Mouse (Mus musculus): ENCODE measurements at regions not wholly inside any gene's neighbourhood (a gene's known extent, or its start where the extent isn't known, plus 50 kb on each side); places are given as distances from the start of the nearest gene placed in this dataset.

GRCm38 (mm10) chr2:46168488-46168887 is 1051.3 kb upstream of the Zeb2 start:
- H3K27me3 ChIP-seq: peaks cover 1% of the 10 kb centered on the region
- in situ Hi-C loops (cut with MboI; ENCODE audit: low pct_unique_long_range_greater_than_20kb): no loop called here
- DNase-seq (ENCODE audit: low read depth, low spot score) (no peak), ATAC-seq (no peak)
- CTCF ChIA-PET: no interaction called here
- POLR2A ChIA-PET: no interaction called here
- TF ChIP-seq CTCF (IDR thresholded peaks at IDR 0.05): no peak

GRCm38 (mm10) chr2:46149848-46150247 is 1032.7 kb upstream of the Zeb2 start:
- POLR2A ChIA-PET: no interaction called here
- DNase-seq (ENCODE audit: low read depth, low spot score): no peak
- CTCF ChIA-PET: no interaction called here
- peaks cover 21% of the 10 kb centered on the region for H3K27me3 ChIP-seq
- no peak for TF ChIP-seq CTCF (IDR thresholded peaks at IDR 0.05)
- in situ Hi-C loops (cut with MboI; ENCODE audit: low pct_unique_long_range_greater_than_20kb): no loop called here
- ATAC-seq: no peak

GRCm38 (mm10) chr2:46119871-46120270 is 1002.7 kb upstream of the Zeb2 start:
- ATAC-seq: no peak
- ChIA-PET POLR2A (no interaction called here), CTCF (no interaction called here)
- in situ Hi-C loops (cut with MboI; ENCODE audit: low pct_unique_long_range_greater_than_20kb): no loop called here
- peaks cover 4% of the 10 kb centered on the region for H3K27me3 ChIP-seq
- no peak for DNase-seq (ENCODE audit: low read depth, low spot score)
- TF ChIP-seq CTCF (IDR thresholded peaks at IDR 0.05): no peak

GRCm38 (mm10) chr2:46106991-46107390 is 989.8 kb upstream of the Zeb2 start:
- in situ Hi-C loops (cut with MboI; ENCODE audit: low pct_unique_long_range_greater_than_20kb): no loop called here
- DNase-seq (ENCODE audit: low read depth, low spot score): no peak
- H3K27me3 ChIP-seq: no peaks in the 10 kb centered on the region
- POLR2A ChIA-PET: interaction anchor here (0.6 kb wide), 1 partner anchor 872 kb away, joined by 3 read pairs; no protein-coding TSS in a partner anchor
- CTCF ChIA-PET: interaction anchor here (2.3 kb wide), 1 partner anchor 9 kb away, joined by 7 read pairs; no protein-coding TSS in a partner anchor
- no peak for TF ChIP-seq CTCF (IDR thresholded peaks at IDR 0.05)
- no peak for ATAC-seq

GRCm38 (mm10) chr2:46065034-46065802 is 948.0 kb upstream of the Zeb2 start:
- POLR2A ChIA-PET: no interaction called here

GRCm38 (mm10) chr2:46055729-46056128 is 938.5 kb upstream of the Zeb2 start:
- in situ Hi-C loops (cut with MboI; ENCODE audit: low pct_unique_long_range_greater_than_20kb): no loop called here
- POLR2A ChIA-PET: interaction anchor here (0.7 kb wide), 1 partner anchor 50 kb away, joined by 3 read pairs; no protein-coding TSS in a partner anchor
- H3K27me3 ChIP-seq: no peaks in the 10 kb centered on the region
- DNase-seq (ENCODE audit: low read depth, low spot score) (no peak), ATAC-seq (no peak)
- CTCF ChIA-PET: interaction anchor here (1.1 to 1.2 kb wide), 2 partner anchors 30 to 837 kb away, joined by 3 read pairs; no protein-coding TSS in a partner anchor
- TF ChIP-seq CTCF (IDR thresholded peaks at IDR 0.05): no peak

More at GRCm38 (mm10) chr2:46065034-46065802, 948.0 kb upstream of the Zeb2 start:
- H3K27me3 ChIP-seq: peaks cover 8% of the 10 kb centered on the region
- no peak for ATAC-seq
- peak; percentile 15 for TF ChIP-seq CTCF (IDR thresholded peaks at IDR 0.05)
- CTCF ChIA-PET: no interaction called here
- in situ Hi-C loops (cut with MboI; ENCODE audit: low pct_unique_long_range_greater_than_20kb): no loop called here
- no peak for DNase-seq (ENCODE audit: low read depth, low spot score)

- in situ Hi-C loops (cut with MboI; ENCODE audit: low pct_unique_long_range_greater_than_20kb): no loop called here
- no peaks in the 10 kb centered on the region for H3K27me3 ChIP-seq
- ChIA-PET CTCF (interaction anchor here (1.1 kb wide), 2 partner anchors 13 to 836 kb away, joined by 3 read pairs; no protein-coding TSS in a partner anchor), POLR2A (no interaction called here)
- no peak for ATAC-seq
- TF ChIP-seq CTCF (IDR thresholded peaks at IDR 0.05): no peak
- no peak for DNase-seq (ENCODE audit: low read depth, low spot score)
Measured at GRCm38 (mm10) chr2:46054902-46055301, 937.7 kb upstream of the Zeb2 start.

GRCm38 (mm10) chr2:46021854-46022253 is 904.7 kb upstream of the Zeb2 start:
- in situ Hi-C loops (cut with MboI; ENCODE audit: low pct_unique_long_range_greater_than_20kb): no loop called here
- ATAC-seq (no peak), DNase-seq (ENCODE audit: low read depth, low spot score) (peak; percentile 15)
- POLR2A ChIA-PET: no interaction called here
- no peak for TF ChIP-seq CTCF (IDR thresholded peaks at IDR 0.05)
- no peaks in the 10 kb centered on the region for H3K27me3 ChIP-seq
- CTCF ChIA-PET: no interaction called here

- CTCF ChIA-PET: no interaction called here
Measured at GRCm38 (mm10) chr2:46013771-46014269, 896.6 kb upstream of the Zeb2 start.

GRCm38 (mm10) chr2:46012716-46013115 is 895.5 kb upstream of the Zeb2 start:
- in situ Hi-C loops (cut with MboI; ENCODE audit: low pct_unique_long_range_greater_than_20kb): no loop called here
- peaks cover 8% of the 10 kb centered on the region for H3K27me3 ChIP-seq
- DNase-seq (ENCODE audit: low read depth, low spot score): no peak
- ChIA-PET POLR2A (no interaction called here), CTCF (no interaction called here)
- ATAC-seq: no peak
- TF ChIP-seq CTCF (IDR thresholded peaks at IDR 0.05): peak; percentile 16

More at GRCm38 (mm10) chr2:46013771-46014269, 896.6 kb upstream of the Zeb2 start:
- in situ Hi-C loops (cut with MboI; ENCODE audit: low pct_unique_long_range_greater_than_20kb): no loop called here
- POLR2A ChIA-PET: interaction anchor here (0.7 kb wide), 2 partner anchors 15 to 176 kb away, joined by 3 read pairs; no protein-coding TSS in a partner anchor
- DNase-seq (ENCODE audit: low read depth, low spot score) (no peak), ATAC-seq (no peak)
- TF ChIP-seq CTCF (IDR thresholded peaks at IDR 0.05): no peak
- peaks cover 8% of the 10 kb centered on the region for H3K27me3 ChIP-seq

- TF ChIP-seq CTCF (IDR thresholded peaks at IDR 0.05): no peak
- in situ Hi-C loops (cut with MboI; ENCODE audit: low pct_unique_long_range_greater_than_20kb): no loop called here
- no peak for DNase-seq (ENCODE audit: low read depth, low spot score)
- ChIA-PET CTCF (no interaction called here), POLR2A (no interaction called here)
- no peaks in the 10 kb centered on the region for H3K27me3 ChIP-seq
- ATAC-seq: no peak
Measured at GRCm38 (mm10) chr2:45975157-45975556, 858.0 kb upstream of the Zeb2 start.

Measured in Patski (cell line).